Mouse (Mus musculus) bone marrow macrophage, adult 2 months (primary cell): ENCODE results near the gene Pde4c. TPM values are rescaled to one million over a fixed set of nuclear protein-coding genes. Genes with fewer than 3 reads are reported as not detected.

Source experiments
- H3K27ac ChIP-seq: 2 replicates; pipeline ENCODE4 v1.5.1; 2012; ENCODE audit warnings: low read depth, low read length; ENCODE audit not compliant: insufficient read depth
- H3K4me1 ChIP-seq: 2 replicates; pipeline ENCODE4 v1.6.1; 2012; ENCODE audit warnings: low read length; ENCODE audit not compliant: control insufficient read depth, insufficient read depth
- H3K4me3 ChIP-seq: 2 replicates; pipeline ENCODE4 v1.5.1; 2012; ENCODE audit warnings: mild to moderate bottlenecking, low read length, moderate library complexity; ENCODE audit not compliant: insufficient read depth
- CTCF ChIP-seq: IDR thresholded peaks from 2 replicates; pipeline ENCODE4 v1.5.1; 2012; ENCODE audit warnings: low read depth, mild to moderate bottlenecking, low read length, moderate library complexity
- POLR2A ChIP-seq: IDR thresholded peaks from 2 replicates; pipeline ENCODE4 v1.6.1; 2012; ENCODE audit warnings: mild to moderate bottlenecking, low read depth, low read length, borderline replicate concordance
- polyA plus RNA-seq: library from polyadenylated mRNA; stranded (reverse); fragments of >200 nt; gene quantifications from 2 replicates; pipeline ENCODE4 v1.2.4, GENCODE M21; 2012; ENCODE audit not compliant: missing spikeins, insufficient read depth, insufficient read length

The Pde4c gene
- polyA plus RNA-seq, 1 experiment: not detected

DNA sequence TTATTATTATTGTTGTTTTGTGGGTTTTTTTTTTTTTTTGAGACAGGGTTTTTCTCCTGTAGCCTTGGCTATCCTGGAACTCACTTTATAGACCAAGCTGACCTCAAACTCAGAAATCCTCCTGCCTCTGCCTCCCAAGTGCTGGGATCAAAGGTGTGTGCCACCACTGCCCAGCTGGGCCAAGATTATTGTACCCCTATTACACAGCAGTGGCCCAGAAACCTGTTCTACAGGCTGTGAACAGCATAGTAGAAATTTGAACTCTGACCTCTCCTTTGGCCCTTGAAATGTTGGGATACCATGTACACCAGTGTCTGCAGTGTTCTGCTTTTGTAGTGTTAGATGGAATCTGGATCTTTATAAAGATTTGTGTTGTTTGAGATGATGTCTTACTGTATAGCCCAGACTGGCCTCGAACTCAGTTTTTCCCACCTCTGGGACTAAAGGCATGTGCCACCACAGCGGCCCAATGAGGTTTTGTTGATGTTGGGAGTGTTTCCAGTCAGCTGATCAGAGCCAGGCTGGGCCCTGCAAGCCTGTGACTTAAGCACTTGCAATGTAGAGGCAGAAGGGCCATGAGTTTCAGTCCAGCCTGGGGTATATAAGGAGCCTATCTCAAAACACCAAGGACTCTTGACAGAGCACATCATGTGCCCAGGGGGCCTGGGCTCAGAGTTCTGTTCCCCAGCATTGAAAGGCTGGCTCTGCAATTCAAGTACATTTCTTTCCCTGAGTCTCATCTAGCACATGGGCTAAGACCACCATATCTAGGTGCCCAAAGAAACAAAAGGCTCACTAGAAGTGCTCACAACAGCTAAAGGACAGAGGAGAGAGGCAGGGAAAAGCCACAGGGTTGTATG, 21.3 kb upstream of the Pde4c start:
- H3K4me3 ChIP-seq: no peak overlapping the region
- TF ChIP-seq POLR2A: no peak
- TF ChIP-seq CTCF: no peak
- peaks cover 18% of the 10 kb centered on the region for H3K4me1 ChIP-seq
- no peak overlapping the region for H3K27ac ChIP-seq

DNA sequence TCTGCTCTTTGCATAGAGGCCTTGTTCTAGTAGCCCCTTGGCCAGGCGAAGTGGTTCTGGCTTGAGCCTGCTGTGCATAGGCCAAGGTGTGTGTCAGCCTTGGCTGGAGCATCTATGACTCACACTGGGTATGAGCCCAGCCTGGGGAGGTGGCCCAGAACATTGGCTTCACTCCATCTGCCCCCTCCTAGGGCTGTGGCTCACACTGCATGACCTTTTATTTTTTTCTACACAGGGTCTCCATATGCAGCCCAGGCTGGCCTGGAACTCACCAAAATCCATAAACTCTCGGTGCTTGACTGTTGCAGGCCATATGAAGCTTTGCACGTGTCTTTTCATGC, 20.7 kb upstream of the Pde4c start:
- no peak for TF ChIP-seq CTCF
- TF ChIP-seq POLR2A: no peak
- Histone ChIP-seq H3K4me3 (no peak overlapping the region), H3K4me1 (peaks cover 12% of the 10 kb centered on the region), H3K27ac (no peak overlapping the region)

DNA sequence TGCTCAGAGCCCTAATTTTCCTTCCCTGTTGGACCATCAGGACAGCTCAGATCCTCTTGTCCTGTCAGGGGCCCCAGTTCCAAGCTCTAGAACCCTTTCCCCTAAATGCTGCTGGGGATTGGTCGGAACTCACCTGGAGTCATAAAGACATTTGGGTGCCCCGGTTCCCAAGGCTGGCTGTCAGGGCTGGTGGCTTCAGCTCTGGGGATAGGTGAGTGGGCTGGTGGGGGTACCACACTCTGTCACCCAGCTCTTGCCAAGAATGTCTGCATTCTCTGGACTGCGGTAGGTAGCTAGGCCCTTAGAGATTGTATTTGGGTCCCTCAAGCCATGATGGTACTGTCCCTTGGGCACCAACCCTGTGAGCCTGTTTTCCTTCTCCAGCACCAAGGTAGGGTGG, 20.2 kb upstream of the Pde4c start, which contains the start of gene Iqcn:
TSS of gene Iqcn (plus strand) at position 171 of the 400 bp plus-strand sequence.
- Histone ChIP-seq H3K4me1 (peaks cover 9% of the 10 kb centered on the region), H3K4me3 (no peak within 1 kb of the TSS), H3K27ac (no peak within 1 kb of the TSS)
- TF ChIP-seq POLR2A: no peak
- no peak for TF ChIP-seq CTCF

DNA sequence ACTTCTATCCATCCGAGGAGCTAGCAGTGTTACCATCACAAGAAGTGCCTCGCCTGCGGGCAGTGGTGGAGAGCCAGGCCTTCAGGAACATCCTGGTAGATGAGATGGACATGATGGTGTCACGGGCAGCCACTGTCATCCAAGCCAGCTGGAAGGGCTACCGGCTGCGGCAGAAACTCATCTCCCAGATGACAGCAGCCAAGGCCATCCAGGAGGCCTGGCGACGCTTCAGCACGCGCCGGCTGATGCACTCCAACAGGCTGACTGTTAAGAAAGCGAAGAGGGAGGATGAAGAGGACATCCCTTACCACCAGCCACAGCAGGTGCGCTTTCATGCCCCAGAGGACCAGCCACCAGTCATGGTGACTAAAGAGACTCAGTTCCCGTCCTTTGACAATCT, 15.2 kb upstream of the Pde4c start:
- H3K4me1 ChIP-seq: 0 out of 2 replicates have a peak, but pooled peaks cover 2% of the 10 kb centered on the region
- no peak overlapping the region for H3K27ac ChIP-seq
- no peak overlapping the region for H3K4me3 ChIP-seq
- TF ChIP-seq CTCF (no peak), POLR2A (no peak)

DNA sequence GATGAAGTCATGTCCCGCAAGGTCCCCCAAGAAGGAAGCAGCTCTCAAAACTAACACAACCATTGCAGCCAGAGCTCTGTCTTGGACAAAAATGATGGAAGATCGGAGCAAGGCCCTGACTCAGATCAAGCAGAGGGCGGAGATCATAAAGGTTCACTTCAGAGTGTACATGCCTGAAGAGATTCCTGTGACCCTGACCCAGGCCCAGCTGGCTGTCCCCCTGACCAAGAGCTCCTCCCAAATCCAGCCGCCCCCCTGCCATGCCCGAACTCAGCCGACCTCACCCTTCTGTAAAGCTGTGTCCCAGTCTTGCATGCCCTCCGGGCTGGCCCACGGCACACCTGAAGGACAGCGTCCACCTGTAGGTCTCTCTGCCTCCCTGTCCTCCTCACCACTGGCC, 13.7 kb upstream of the Pde4c start:
- Histone ChIP-seq H3K4me1 (0 out of 2 replicates have a peak, but pooled peaks cover 2% of the 10 kb centered on the region), H3K4me3 (no peak overlapping the region), H3K27ac (no peak overlapping the region)
- TF ChIP-seq CTCF: no peak
- no peak for TF ChIP-seq POLR2A

DNA sequence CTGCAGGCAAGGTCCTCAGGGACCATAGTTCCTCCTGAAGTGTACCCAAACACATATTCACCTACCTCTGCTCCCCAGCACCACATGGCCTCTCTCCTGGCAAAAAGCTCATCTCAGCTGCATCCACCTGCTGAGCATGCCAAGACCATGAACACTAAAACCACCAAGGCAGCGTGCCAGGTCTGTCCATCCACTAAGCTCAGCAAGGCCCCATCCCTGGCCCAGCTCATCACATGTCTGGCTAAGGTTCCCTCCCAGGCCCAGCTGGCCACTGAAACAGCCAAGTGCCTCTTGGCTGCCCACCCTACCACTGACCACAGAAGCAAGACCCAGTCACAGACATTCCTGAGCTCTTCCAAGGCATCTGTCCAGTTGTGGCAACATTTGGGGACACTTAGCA, 13.2 kb upstream of the Pde4c start:
- no peak overlapping the region for H3K27ac ChIP-seq
- TF ChIP-seq POLR2A (no peak), CTCF (no peak)
- H3K4me1 ChIP-seq: 0 out of 2 replicates have a peak, but pooled peaks cover 1% of the 10 kb centered on the region
- no peak overlapping the region for H3K4me3 ChIP-seq

DNA sequence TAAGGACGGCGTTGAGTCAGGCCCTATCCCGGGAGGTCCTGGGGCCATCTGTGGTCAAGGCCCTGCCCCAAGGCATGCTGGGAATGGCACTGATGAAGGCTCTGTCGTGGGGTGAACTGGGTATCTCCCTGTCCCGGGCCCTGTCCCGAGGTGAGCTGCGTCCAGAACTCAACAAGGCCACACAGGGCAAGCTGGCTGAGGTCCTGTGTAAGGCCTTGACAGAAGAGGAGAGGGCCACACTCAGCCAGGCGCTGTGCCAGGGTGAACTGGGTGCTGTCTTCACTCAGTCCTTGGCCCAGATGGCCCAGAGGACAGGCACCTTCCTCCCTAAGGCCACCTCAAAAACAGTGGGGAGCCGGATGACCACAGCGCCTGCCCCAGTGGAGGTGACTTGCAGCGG, 12.5 kb upstream of the Pde4c start:
- Histone ChIP-seq H3K4me1 (no peaks in the 10 kb centered on the region), H3K27ac (no peak overlapping the region), H3K4me3 (no peak overlapping the region)
- TF ChIP-seq POLR2A (no peak), CTCF (no peak)

DNA sequence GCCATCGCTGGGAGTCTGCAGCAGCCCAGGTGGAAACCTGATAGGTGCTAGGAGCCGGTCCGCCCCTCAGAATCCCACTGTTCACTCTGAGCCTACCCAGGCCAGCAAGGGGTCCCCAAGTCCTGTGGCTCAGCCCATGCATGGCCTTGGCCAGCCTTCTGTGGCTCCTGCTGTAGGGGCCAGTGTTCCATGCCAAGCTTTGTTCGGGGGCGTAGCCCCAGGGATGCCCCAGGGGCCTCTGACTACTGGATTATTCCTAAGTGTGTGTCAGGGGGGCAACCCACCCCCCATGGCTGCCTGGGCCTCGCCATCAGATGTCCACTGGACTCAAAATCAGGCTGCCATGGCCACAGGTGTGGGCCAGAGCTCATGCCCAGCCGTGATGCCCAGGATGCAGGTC, 9.5 kb upstream of the Pde4c start:
- TF ChIP-seq CTCF: no peak
- TF ChIP-seq POLR2A: no peak
- Histone ChIP-seq H3K27ac (no peak overlapping the region), H3K4me3 (no peak overlapping the region), H3K4me1 (peaks cover 3% of the 10 kb centered on the region; the same call in 1 of the 2 replicates)

DNA sequence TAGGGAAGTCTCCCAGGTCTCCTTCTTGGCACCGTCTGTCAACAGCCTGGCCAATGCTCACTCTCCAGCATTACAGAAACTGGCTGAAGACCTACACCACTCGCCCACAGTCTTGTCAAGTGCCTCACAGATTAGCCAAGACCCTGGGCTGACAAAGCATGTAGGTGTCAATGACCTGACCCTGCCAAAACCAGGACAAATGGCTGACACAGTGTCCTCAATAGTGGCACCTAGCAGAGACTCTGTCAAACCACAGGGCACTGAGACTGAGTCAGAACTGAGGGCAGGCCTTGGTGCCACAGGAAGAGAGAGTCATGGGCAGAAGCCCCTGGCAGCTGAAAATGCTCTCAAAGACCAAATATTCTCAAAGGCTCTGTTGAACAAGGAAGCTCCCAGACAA, 8.4 kb upstream of the Pde4c start:
- H3K4me3 ChIP-seq: no peak overlapping the region
- TF ChIP-seq POLR2A: no peak
- no peak for TF ChIP-seq CTCF
- H3K4me1 ChIP-seq: peaks cover 6% of the 10 kb centered on the region
- H3K27ac ChIP-seq: no peak overlapping the region
